Mouse (Mus musculus) gastrocnemius, adult 8-10 months (tissue): ENCODE data around the gene Garnl3. TPM values are rescaled to one million over a fixed set of nuclear protein-coding genes. Genes with fewer than 3 reads are reported as not detected.

Source experiments
- DNase-seq, 2 experiments: peaks; one replicate each; pipeline ENCODE4 v3.0.0; 2022; ENCODE audit warnings: low spot score in 2 of 2
- total RNA-seq, 4 experiments: library from RNA; stranded (reverse); gene quantifications; 2 replicates each; pipeline ENCODE4 v1.2.4; 2022

The Garnl3 gene
- total RNA-seq, 4 experiments from 2014 or later = 0.32 to 1.1 (median 0.99) TPM; not detected in 1

DNA sequence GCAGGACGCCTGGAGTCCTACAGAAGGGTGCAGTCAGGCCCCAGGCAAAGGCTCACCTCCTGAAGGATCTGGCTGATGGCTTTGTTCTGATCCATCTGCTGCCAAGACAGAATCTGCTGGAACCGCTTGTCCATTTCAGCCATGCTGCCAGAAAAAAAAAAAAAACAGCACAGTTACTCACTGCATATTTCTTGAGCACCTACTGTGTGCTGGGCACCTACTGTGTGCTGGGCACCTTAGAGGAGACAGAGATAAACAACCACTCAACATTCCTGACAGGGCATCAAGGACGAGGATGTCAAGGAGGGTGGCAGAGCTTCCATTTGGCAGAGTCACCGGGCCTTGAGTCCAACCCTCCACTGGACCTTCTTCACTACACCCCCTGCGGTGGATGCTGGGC lies 192.7 kb downstream of the Garnl3 start:
- DNase-seq = no peak

Other genes with a start within 250 kb of the Garnl3 start
- 100 to 1,000 TPM in 2 of 4 experiments, 10 to 100 TPM in 2; 77.4 to 121 (median 96.8) TPM for gene Rpl12, start 170.1 kb downstream of the Garnl3 start, total RNA-seq
- gene Lrsam1, start 170.0 kb downstream of the Garnl3 start, total RNA-seq = 10 to 100 TPM; 10.1 to 14.6 (median 11.8) TPM
- 10 to 100 TPM in 3 of 4 experiments, 1 to 10 TPM in 1; 9.6 to 12.7 (median 10.2) TPM for gene Slc2a8, start 149.6 kb downstream of the Garnl3 start, total RNA-seq
- gene Angptl2, start 84.4 kb upstream of the Garnl3 start, total RNA-seq = 10 to 100 TPM; 21.1 to 32.8 (median 26.5) TPM
- gene Ralgps1, start 239.8 kb upstream of the Garnl3 start, total RNA-seq = 1 to 10 TPM; 1.8 to 3.2 (median 2.2) TPM